In genomic region chr17:83365130-83365529, GRCm38 (mm10) we compare ENCODE assay signal across 25 mouse cellular contexts. TPM values are rescaled to one million over a fixed set of nuclear protein-coding genes. Genes with fewer than 3 reads are reported as not detected.
DNase-seq lines count a peak whose midpoint lies in the region; ATAC-seq and TF ChIP-seq lines count a peak whose summit lies in the region.
"Had no signal": no experiment of that assay in that cellular context is flagged by ENCODE, and none has a peak within 500 bp of the region (broad histone marks: within the 10 kb centered on the region; RNA-seq: fewer than 3 reads in every experiment).

No protein-coding gene starts in this region.

- TF ChIP-seq CTCF in lung, adult 2 months (IDR thresholded peaks at IDR 0.05; ENCODE audit: insufficient read depth, low read length), result no peak
- TF ChIP-seq CTCF in hindbrain, postnatal 0 days (IDR thresholded peaks at IDR 0.05; ENCODE audit: low read depth), result no peak

- no peaks in the 10 kb centered on the region for H3K36me3 ChIP-seq in intestine, embryonic 14.5 days (ENCODE audit: control insufficient read depth, insufficient read depth, low read length)
- no peaks in the 10 kb centered on the region for H3K36me3 ChIP-seq in intestine, embryonic 15.5 days
- H3K36me3 ChIP-seq in lung, embryonic 15.5 days, result no peaks in the 10 kb centered on the region
- H3K36me3 ChIP-seq in limb, embryonic 15.5 days, result no peaks in the 10 kb centered on the region
- H3K36me3 ChIP-seq in hindbrain, postnatal 0 days (ENCODE audit: insufficient read depth, low read length), result no peaks in the 10 kb centered on the region
- H3K36me3 ChIP-seq: embryonic facial prominence, embryonic 13.5 days; forebrain, embryonic 12.5 days; liver, embryonic 12.5 days; midbrain, embryonic 13.5 days had no signal

- no peaks in the 10 kb centered on the region for H3K27me3 ChIP-seq in intestine, embryonic 14.5 days (replicated peaks; ENCODE audit: control insufficient read depth, insufficient read depth, low read length)
- H3K27me3 ChIP-seq in intestine, embryonic 15.5 days (replicated peaks), result no peaks in the 10 kb centered on the region
- no peaks in the 10 kb centered on the region for H3K27me3 ChIP-seq in lung, embryonic 15.5 days
- no peaks in the 10 kb centered on the region for H3K27me3 ChIP-seq in limb, embryonic 15.5 days
- no peaks in the 10 kb centered on the region for H3K27me3 ChIP-seq in hindbrain, postnatal 0 days (ENCODE audit: insufficient read depth, low read length)
- H3K27me3 ChIP-seq: embryonic facial prominence, embryonic 13.5 days; forebrain, embryonic 12.5 days; liver, embryonic 12.5 days; megakaryocyte, embryonic 14.5 days; midbrain, embryonic 13.5 days had no signal

- H3K27ac ChIP-seq in intestine, embryonic 14.5 days (ENCODE audit: low read depth), result no peak overlapping the region
- H3K27ac ChIP-seq in intestine, embryonic 15.5 days, result no peak overlapping the region
- H3K27ac ChIP-seq in lung, embryonic 15.5 days, result peak overlapping the region; percentile 10
- 0 out of 2 replicates have a peak overlapping the region, but pooled peaks have one; percentile 2 for H3K27ac ChIP-seq in limb, embryonic 15.5 days
- H3K27ac ChIP-seq in hindbrain, postnatal 0 days, result no peak overlapping the region
- H3K27ac ChIP-seq: forebrain, embryonic 12.5 days; hindbrain, embryonic 14.5 days; midbrain, embryonic 13.5 days had no signal

- no peak overlapping the region for H3K4me3 ChIP-seq in intestine, embryonic 14.5 days (ENCODE audit: low read depth, low read length)
- no peak overlapping the region for H3K4me3 ChIP-seq in intestine, embryonic 15.5 days (replicated peaks)
- H3K4me3 ChIP-seq in lung, embryonic 15.5 days, result no peak overlapping the region
- H3K4me3 ChIP-seq in lung, adult 2 months (replicated peaks; ENCODE audit: extremely low read depth, low read depth, low read length), result no peak overlapping the region
- no peak overlapping the region for H3K4me3 ChIP-seq in limb, embryonic 15.5 days
- no peak overlapping the region for H3K4me3 ChIP-seq in hindbrain, postnatal 0 days (ENCODE audit: low read length)
- H3K4me3 ChIP-seq: embryonic facial prominence, embryonic 13.5 days; erythroblast, embryonic 14.5 days; forebrain, embryonic 12.5 days; liver, embryonic 12.5 days; megakaryocyte, embryonic 14.5 days; midbrain, embryonic 13.5 days had no signal

- no peaks in the 10 kb centered on the region for H3K9me3 ChIP-seq in intestine, embryonic 14.5 days (ENCODE audit: control insufficient read depth, low read length)
- no peaks in the 10 kb centered on the region for H3K9me3 ChIP-seq in intestine, embryonic 15.5 days
- H3K9me3 ChIP-seq in lung, embryonic 15.5 days, result no peaks in the 10 kb centered on the region
- H3K9me3 ChIP-seq in limb, embryonic 15.5 days, result no peaks in the 10 kb centered on the region
- H3K9me3 ChIP-seq in hindbrain, postnatal 0 days (ENCODE audit: low read length), result no peaks in the 10 kb centered on the region
- H3K9me3 ChIP-seq: embryonic facial prominence, embryonic 13.5 days; forebrain, embryonic 12.5 days; liver, embryonic 12.5 days; midbrain, embryonic 13.5 days had no signal

- WGBS in intestine, embryonic 14.5 days, result 47% methylated on average over 2 of the region's 2 CpGs
- 60% methylated on average over 2 of the region's 2 CpGs for WGBS in intestine, embryonic 15.5 days
- 42% methylated on average over 2 of the region's 2 CpGs for WGBS in lung, embryonic 15.5 days
- WGBS in lung, adult 2 months, result 39% methylated on average over 2 of the region's 2 CpGs
- 73% methylated on average over 2 of the region's 2 CpGs for WGBS in limb, embryonic 15.5 days
- WGBS in hindbrain, postnatal 0 days, result 84% methylated on average over 2 of the region's 2 CpGs

- ATAC-seq in intestine, embryonic 14.5 days (replicated peaks; ENCODE audit: low FRiP score, low TSS enrichment, low read depth), result no peak
- ATAC-seq in intestine, embryonic 15.5 days, result no peak
- ATAC-seq in lung, embryonic 15.5 days (ENCODE audit: borderline replicate concordance, extremely low read depth, low FRiP score, low TSS enrichment), result no peak
- ATAC-seq in CD4-positive, CD25-positive, alpha-beta regulatory T cell, adult 4 months, result peak; percentile 66
- no peak for ATAC-seq in limb, embryonic 15.5 days (ENCODE audit: insufficient number of reproducible peaks, low FRiP score, low TSS enrichment, low read depth)
- no peak for ATAC-seq in hindbrain, postnatal 0 days
- ATAC-seq: liver, embryonic 12.5 days; midbrain, embryonic 13.5 days had no signal

- TF ChIP-seq POLR2A in lung, adult 2 months (IDR thresholded peaks at IDR 0.05; ENCODE audit: borderline replicate concordance, extremely low read depth, low read depth, low read length), result no peak

- no peak overlapping the region for H3K9ac ChIP-seq in intestine, embryonic 14.5 days (ENCODE audit: low read length)
- no peak overlapping the region for H3K9ac ChIP-seq in intestine, embryonic 15.5 days
- H3K9ac ChIP-seq in lung, embryonic 15.5 days, result no peak overlapping the region
- H3K9ac ChIP-seq in limb, embryonic 15.5 days, result no peak overlapping the region
- no peak overlapping the region for H3K9ac ChIP-seq in hindbrain, postnatal 0 days (replicated peaks; ENCODE audit: low read length)
- H3K9ac ChIP-seq: embryonic facial prominence, embryonic 13.5 days; forebrain, embryonic 12.5 days; hindbrain, embryonic 14.5 days; liver, embryonic 12.5 days; midbrain, embryonic 13.5 days had no signal

- peak overlapping the region; percentile 32; the same call in 1 of the 2 replicates for H3K4me2 ChIP-seq in intestine, embryonic 14.5 days (ENCODE audit: low read length)
- H3K4me2 ChIP-seq in intestine, embryonic 15.5 days (replicated peaks), result no peak overlapping the region
- no peak overlapping the region for H3K4me2 ChIP-seq in lung, embryonic 15.5 days
- no peak overlapping the region for H3K4me2 ChIP-seq in limb, embryonic 15.5 days
- no peak overlapping the region for H3K4me2 ChIP-seq in hindbrain, postnatal 0 days (ENCODE audit: low read depth, low read length)
- H3K4me2 ChIP-seq: forebrain, embryonic 12.5 days; hindbrain, embryonic 14.5 days; liver, embryonic 12.5 days; midbrain, embryonic 13.5 days had no signal

- peaks cover 49% of the 10 kb centered on the region for H3K4me1 ChIP-seq in intestine, embryonic 14.5 days (replicated peaks; ENCODE audit: control insufficient read depth, insufficient read depth, low read length)
- H3K4me1 ChIP-seq in intestine, embryonic 15.5 days (replicated peaks), result peaks cover 26% of the 10 kb centered on the region
- H3K4me1 ChIP-seq in lung, embryonic 15.5 days, result peaks cover 55% of the 10 kb centered on the region
- H3K4me1 ChIP-seq in lung, adult 2 months (ENCODE audit: control insufficient read depth, insufficient read depth, low read length), result peaks cover 24% of the 10 kb centered on the region
- H3K4me1 ChIP-seq in limb, embryonic 15.5 days, result peaks cover 10% of the 10 kb centered on the region
- no peaks in the 10 kb centered on the region for H3K4me1 ChIP-seq in hindbrain, postnatal 0 days (ENCODE audit: insufficient read depth, low read length)

- no peak for DNase-seq in intestine, embryonic 14.5 days (ENCODE audit: low spot score)
- no peak for DNase-seq in lung, adult 2 months
- DNase-seq in hindbrain, postnatal 0 days (ENCODE audit: low spot score), result no peak
- DNase-seq: adrenal gland, postnatal 25 days; B cell, adult 2 months; cerebellum, adult 8-10 months; cerebellum, postnatal 36 days; embryo, embryonic 11 days; heart, postnatal 4 days; kidney, adult 2 months; kidney, postnatal 10 days; left cerebral cortex, postnatal 4 days; lung, postnatal 14 days; thymus, postnatal 25 days had no signal

RNA-seq across cellular contexts. Expression of gene Eml4, which starts 14.4 kb away (rescaled TPM):
- 52.5 and 52.9 TPM in 2 replicates for polyA plus RNA-seq in intestine, embryonic 14.5 days (2014; fragmentation: Nextera tagmentation; extraction: Ambion mirVana)
- 34.5 and 37.0 TPM in 2 replicates for polyA plus RNA-seq in intestine, embryonic 15.5 days (2015; fragmentation: Nextera tagmentation; extraction: Ambion mirVana)
- polyA plus RNA-seq in lung, embryonic 15.5 days (2015; fragmentation: Nextera tagmentation; extraction: Ambion mirVana), result 33.7 and 33.8 TPM in 2 replicates
- 6.9 and 10.6 TPM in 2 replicates for polyA plus RNA-seq in lung, adult 2 months (2012; rRNA removed)
- polyA plus RNA-seq in CD4-positive, CD25-positive, alpha-beta regulatory T cell, adult 4 months (2017; shearing (Covaris generic)), result 10 to 100 TPM; 15.6 to 15.8 TPM
- 23.8 and 28.1 TPM in 2 replicates for polyA plus RNA-seq in limb, embryonic 15.5 days (2015; fragmentation: Nextera tagmentation; extraction: Ambion mirVana)
- total RNA-seq in hindbrain, postnatal 0 days (2014; rRNA removed), result 42.9 and 47.8 TPM in 2 replicates
- polyA plus RNA-seq in hindbrain, postnatal 0 days (2015; fragmentation: Nextera tagmentation; extraction: Ambion mirVana), result 18.7 and 20.2 TPM in 2 replicates

Comparison
In these comparisons a context has a peak if more than half of its experiments do, and no peak if none do; other contexts are left out.
1. H3K27ac ChIP-seq: peak in lung, embryonic 15.5 days (single experiment) and limb, embryonic 15.5 days (single experiment); none in intestine, embryonic 14.5 days (single experiment), intestine, embryonic 15.5 days (single experiment) and hindbrain, postnatal 0 days (single experiment).